Mouse (Mus musculus) hindbrain, embryonic 15.5 days (tissue): Measurements from ENCODE around the gene Zfp786. TPM values are rescaled to one million over a fixed set of nuclear protein-coding genes. Genes with fewer than 3 reads are reported as not detected.

Experiments used
- ATAC-seq: fragments of 200-750 bp; cut with Nextera tagmentation; 2 replicates; pipeline ENCODE4 v1.8.0; 2017; ENCODE audit warnings: low read depth, moderate number of reproducible peaks, moderate TSS enrichment; ENCODE audit not compliant: low FRiP score
- H3K27ac ChIP-seq: fragments of 300-500 bp; sonication (generic); replicated peaks from 2 replicates; pipeline ENCODE4 v1.5.1; 2015; ENCODE audit warnings: mild to moderate bottlenecking, inconsistent platforms
- H3K27me3 ChIP-seq: fragments of 300-500 bp; sonication (generic); 2 replicates; pipeline ENCODE4 v1.6.1; 2015; ENCODE audit warnings: control low read depth, inconsistent platforms
- H3K36me3 ChIP-seq: fragments of 300-500 bp; sonication (generic); 2 replicates; pipeline ENCODE4 v1.6.1; 2015; ENCODE audit warnings: control low read depth, inconsistent platforms
- H3K4me1 ChIP-seq: fragments of 300-500 bp; sonication (generic); replicated peaks from 2 replicates; pipeline ENCODE4 v1.6.1; 2015; ENCODE audit warnings: control low read depth, inconsistent platforms
- H3K4me2 ChIP-seq: fragments of 300-500 bp; sonication (generic); 2 replicates; pipeline ENCODE4 v1.6.1; 2015; ENCODE audit warnings: moderate library complexity, mild to moderate bottlenecking, inconsistent platforms
- H3K4me3 ChIP-seq: fragments of 300-500 bp; sonication (generic); 2 replicates; pipeline ENCODE4 v1.5.1; 2015; ENCODE audit warnings: mild to moderate bottlenecking, inconsistent platforms
- H3K9ac ChIP-seq: fragments of 300-500 bp; sonication (generic); 2 replicates; pipeline ENCODE4 v1.6.1; 2015; ENCODE audit warnings: inconsistent platforms
- H3K9me3 ChIP-seq: fragments of 300-500 bp; sonication (generic); 2 replicates; pipeline ENCODE4 v1.6.1; 2016; ENCODE audit warnings: control low read depth, inconsistent platforms
- WGBS: fragments of 180-500 bp; shearing (Covaris S2); methylation state at CpG from one replicate; pipeline ENCODE4 v1.1.7; 2015; 5-methylcytosine and 5-hydroxymethylcytosine counted together
- polyA plus RNA-seq: library from polyadenylated mRNA; unstranded; fragments of >200 nt; fragmentation: Nextera tagmentation; extraction: Ambion mirVana; gene quantifications from 2 replicates; pipeline ENCODE4 v1.2.1, GENCODE M21; 2015

Zfp786 gene
- polyA plus RNA-seq, 1 experiment from 2014 or later = 14.7 TPM

DNA sequence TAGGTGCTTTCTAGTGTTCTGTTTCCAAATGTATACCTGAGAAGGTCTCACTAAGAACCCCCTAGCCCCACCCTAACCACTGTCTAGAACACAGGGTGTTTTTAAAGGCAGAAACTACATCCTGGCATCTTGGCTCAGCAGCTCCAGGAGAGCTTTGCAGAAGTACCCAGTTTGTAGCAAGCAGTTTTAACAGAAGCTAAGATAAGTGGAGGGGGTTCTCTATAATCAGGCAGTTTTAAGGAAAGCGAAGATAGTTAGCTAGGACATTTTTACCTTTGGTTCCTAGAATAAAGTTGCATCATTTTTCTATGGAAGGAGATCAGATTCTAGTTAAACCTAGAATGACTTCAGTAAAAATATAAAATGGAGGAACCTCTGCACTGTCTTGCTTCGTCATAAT, 11.2 kb upstream of the Zfp786 start:
- no peaks in the 10 kb centered on the region for H3K27me3 ChIP-seq
- no peak overlapping the region for H3K9ac ChIP-seq
- H3K4me3 ChIP-seq = no peak overlapping the region
- H3K36me3 ChIP-seq = peaks cover 20% of the 10 kb centered on the region
- 92% methylated on average over 2 of the region's 2 CpGs for WGBS
- no peaks in the 10 kb centered on the region for H3K9me3 ChIP-seq
- H3K27ac ChIP-seq = no peak overlapping the region
- no peak for ATAC-seq
- no peak overlapping the region for H3K4me2 ChIP-seq
- peaks cover 21% of the 10 kb centered on the region for H3K4me1 ChIP-seq

DNA sequence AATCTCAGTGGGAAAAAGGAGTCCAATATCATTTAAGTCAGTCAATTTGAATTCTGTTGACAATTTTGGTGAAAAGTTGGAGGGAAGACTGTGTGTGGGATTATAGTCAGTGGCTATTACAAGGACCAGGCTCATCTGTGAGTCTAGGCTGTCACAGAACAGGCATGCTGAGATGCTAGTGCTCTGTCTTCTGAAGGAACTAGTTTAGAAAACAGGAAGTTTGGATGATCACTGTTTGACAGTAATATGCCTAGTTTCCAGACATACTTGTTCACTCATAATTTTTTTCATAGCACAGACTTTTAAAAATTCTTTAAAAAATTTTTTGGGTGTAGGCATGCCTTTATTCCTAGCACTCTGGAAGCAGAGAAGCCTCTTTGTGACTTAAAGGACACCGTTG, 10.4 kb upstream of the Zfp786 start:
- H3K27me3 ChIP-seq = no peaks in the 10 kb centered on the region
- 97% methylated on average over 1 of the region's 1 CpGs for WGBS
- no peak overlapping the region for H3K4me3 ChIP-seq
- ATAC-seq = no peak
- no peak overlapping the region for H3K9ac ChIP-seq
- peaks cover 15% of the 10 kb centered on the region for H3K36me3 ChIP-seq
- no peak overlapping the region for H3K27ac ChIP-seq
- H3K4me1 ChIP-seq = peaks cover 26% of the 10 kb centered on the region
- H3K4me2 ChIP-seq = no peak overlapping the region
- no peaks in the 10 kb centered on the region for H3K9me3 ChIP-seq

DNA sequence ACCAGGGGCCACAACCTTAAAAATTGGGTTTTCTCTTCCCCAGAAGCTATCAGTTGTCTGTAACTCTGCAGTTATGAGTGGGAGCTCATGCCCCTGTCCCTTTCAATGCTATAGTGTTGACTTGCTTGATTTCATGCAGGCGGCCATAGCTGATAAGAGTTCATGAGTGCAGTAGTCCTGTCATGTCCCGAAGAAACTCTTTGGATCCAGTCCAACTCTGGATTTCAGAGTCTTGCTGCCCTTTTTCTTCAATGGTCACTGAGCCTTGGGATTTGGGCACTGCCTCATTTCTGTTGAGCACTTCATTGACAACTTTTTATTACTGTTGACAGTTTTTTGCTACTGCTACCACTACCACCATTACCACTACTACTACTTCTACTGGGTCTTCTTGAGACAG, 7.0 kb upstream of the Zfp786 start:
- WGBS = 80% methylated on average over 2 of the region's 2 CpGs
- ATAC-seq = no peak

DNA sequence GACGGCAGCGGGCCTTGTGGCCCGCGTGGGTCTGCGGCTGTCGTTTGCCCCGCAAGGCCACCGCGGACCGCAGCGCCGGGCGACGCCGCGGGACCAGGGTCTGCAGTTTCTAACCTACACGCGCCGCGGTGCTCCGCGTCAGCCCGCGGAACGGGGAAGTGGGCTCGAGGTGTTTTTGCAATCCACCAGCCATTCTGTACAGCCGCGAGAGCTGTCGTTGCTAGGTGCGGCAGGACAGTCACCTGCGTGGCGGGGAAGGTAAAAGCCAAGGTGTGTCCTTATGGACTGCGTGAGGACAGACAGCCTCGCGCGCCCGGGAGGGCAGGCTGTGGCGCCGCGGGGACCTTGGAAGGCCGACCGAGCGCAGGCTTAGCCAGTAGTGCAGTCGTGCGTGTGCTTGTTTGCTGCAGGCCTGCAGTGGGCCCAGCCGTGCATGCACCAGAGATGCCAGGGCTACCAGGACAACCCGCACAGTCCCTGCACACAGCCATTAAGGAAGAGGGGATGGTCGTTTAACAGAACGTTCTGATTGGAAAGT, 5.4 kb upstream of the Zfp786 start:
- WGBS = under 1% methylated on average over 46 of the region's 49 CpGs
- Histone ChIP-seq H3K9me3 (no peaks in the 10 kb centered on the region), H3K4me2 (peak overlapping the region; percentile 70), H3K27ac (peak overlapping the region; percentile 96), H3K4me1 (peaks cover 28% of the 10 kb centered on the region), H3K27me3 (no peaks in the 10 kb centered on the region), H3K9ac (peak overlapping the region; percentile 93), H3K4me3 (peak overlapping the region; percentile 74), H3K36me3 (peaks cover 6% of the 10 kb centered on the region; the same call in 1 of the 2 replicates)
- ATAC-seq = peak; percentile 71

More for the DNA sequence above, 7.0 kb upstream of the Zfp786 start:
- no peak overlapping the region for H3K27ac ChIP-seq
- no peak overlapping the region for H3K9ac ChIP-seq
- no peaks in the 10 kb centered on the region for H3K27me3 ChIP-seq
- H3K4me3 ChIP-seq = no peak overlapping the region
- H3K4me1 ChIP-seq = peaks cover 26% of the 10 kb centered on the region
- no peaks in the 10 kb centered on the region for H3K9me3 ChIP-seq
- 0 out of 2 replicates have a peak overlapping the region, but pooled peaks have one; percentile 70 for H3K4me2 ChIP-seq
- peaks cover 12% of the 10 kb centered on the region for H3K36me3 ChIP-seq

DNA sequence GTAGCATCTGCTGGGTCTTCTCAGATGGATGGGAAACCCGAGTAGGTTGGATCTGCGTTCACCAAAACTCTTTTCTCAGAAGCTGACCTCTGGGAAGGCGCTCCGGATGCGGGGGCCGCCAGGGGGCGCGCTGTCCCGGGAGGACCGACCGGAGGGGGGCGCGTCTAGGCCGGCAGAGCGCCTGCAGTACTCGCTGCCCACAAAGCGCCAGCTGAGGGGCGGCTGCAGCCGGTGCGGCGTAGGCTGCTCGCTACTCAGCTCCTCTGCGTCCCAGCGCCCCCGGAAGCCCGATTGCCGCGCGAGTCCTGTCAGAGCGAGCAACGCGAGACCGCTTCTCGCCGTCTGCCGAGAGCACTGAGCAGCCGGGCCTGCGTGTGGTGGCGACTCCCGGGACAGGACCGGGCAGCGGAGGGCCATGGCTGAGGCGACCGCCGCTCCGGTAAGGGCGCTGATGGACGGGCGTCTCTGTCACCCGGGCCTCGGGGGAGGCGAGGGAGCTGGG, 4.9 kb upstream of the Zfp786 start, which contains the start of gene Zfp398:
TSS of gene Zfp398 (plus strand) at position 180 of the 502 bp plus-strand sequence.
- Histone ChIP-seq H3K4me1 (peaks cover 33% of the 10 kb centered on the region), H3K9me3 (no peaks in the 10 kb centered on the region), H3K27me3 (no peaks in the 10 kb centered on the region), H3K27ac (peak within 1 kb of the TSS; percentile 96), H3K4me2 (peak within 1 kb of the TSS; percentile 70), H3K4me3 (peak within 1 kb of the TSS; percentile 74), H3K9ac (peak within 1 kb of the TSS; percentile 93), H3K36me3 (0 out of 2 replicates have a peak, but pooled peaks cover 2% of the 10 kb centered on the region)
- WGBS = 1% methylated on average over 52 of the region's 52 CpGs
- peak; percentile 94 for ATAC-seq

DNA sequence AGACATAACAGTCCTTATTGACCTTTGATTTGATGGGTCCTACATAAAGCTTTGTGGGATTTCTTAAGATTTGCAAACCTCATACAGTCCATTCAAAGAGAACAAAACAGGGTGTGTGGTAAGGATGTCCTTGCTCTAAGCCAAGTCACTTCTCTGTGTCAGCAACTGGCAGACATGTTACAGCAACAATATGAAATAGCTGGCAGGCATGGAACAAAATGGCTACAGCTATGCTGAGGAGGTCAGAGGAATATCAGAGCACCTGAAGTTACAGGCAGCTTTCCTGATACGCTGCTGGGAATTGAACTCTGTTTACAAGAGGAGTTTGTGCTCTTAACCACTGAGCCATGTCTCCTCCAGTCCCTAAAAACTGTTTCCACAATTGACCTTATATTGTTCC, 1.6 kb upstream of the Zfp786 start:
- no peaks in the 10 kb centered on the region for H3K36me3 ChIP-seq
- no peaks in the 10 kb centered on the region for H3K27me3 ChIP-seq
- H3K4me1 ChIP-seq = peaks cover 29% of the 10 kb centered on the region
- H3K9ac ChIP-seq = no peak overlapping the region
- no peak overlapping the region for H3K27ac ChIP-seq
- WGBS = 82% methylated on average over 1 of the region's 1 CpGs
- no peak for ATAC-seq
- no peak overlapping the region for H3K4me3 ChIP-seq
- no peak overlapping the region for H3K4me2 ChIP-seq
- no peaks in the 10 kb centered on the region for H3K9me3 ChIP-seq

DNA sequence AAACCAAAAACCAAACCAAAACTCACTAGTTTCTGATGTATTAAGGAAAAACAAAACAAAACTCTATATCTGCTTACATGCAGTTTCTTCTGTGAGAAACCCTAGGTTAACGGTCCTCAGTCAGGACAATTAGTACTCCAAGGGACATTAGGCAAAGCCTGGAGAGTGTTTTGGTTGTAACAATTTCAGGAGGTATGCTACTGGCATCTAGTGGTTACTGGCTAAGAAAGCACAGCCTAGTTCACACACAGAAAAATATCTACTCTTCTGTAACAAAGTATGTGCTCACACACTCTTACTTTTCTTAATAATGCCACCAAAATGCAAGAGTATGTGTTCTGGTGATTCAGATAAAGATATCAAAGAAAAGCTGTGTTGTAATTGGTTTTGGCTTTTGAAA, 1.7 kb downstream of the Zfp786 start:
- Histone ChIP-seq H3K27me3 (no peaks in the 10 kb centered on the region), H3K9me3 (no peaks in the 10 kb centered on the region), H3K4me2 (peak overlapping the region; percentile 62), H3K27ac (peak overlapping the region; percentile 97), H3K9ac (peak overlapping the region; percentile 92; the same call in 1 of the 2 replicates), H3K4me1 (peaks cover 21% of the 10 kb centered on the region), H3K36me3 (peaks cover 15% of the 10 kb centered on the region), H3K4me3 (peak overlapping the region; percentile 86)
- no peak for ATAC-seq
- WGBS = 8% methylated on average over 1 of the region's 1 CpGs

DNA sequence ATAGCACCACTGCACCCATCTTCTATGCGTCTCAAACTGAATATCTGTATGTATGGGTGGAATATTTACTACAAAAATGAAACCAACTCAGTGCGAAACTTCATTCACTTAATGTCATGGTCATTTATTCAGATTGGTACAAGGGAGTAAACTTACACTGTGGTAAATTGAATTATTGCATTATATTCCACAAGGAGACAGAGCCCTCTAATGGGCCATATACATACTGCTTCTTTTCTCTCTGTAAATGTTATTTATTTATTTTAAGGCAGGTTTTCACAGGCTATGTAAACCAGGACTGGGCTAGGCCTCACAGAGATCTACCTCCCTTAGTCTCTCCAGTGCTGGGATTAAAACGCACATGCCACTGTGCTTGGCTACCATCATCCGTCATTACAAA, 3.2 kb downstream of the Zfp786 start:
- WGBS = 93% methylated on average over 4 of the region's 4 CpGs
- peaks cover 21% of the 10 kb centered on the region for H3K4me1 ChIP-seq
- H3K9ac ChIP-seq = no peak overlapping the region
- no peaks in the 10 kb centered on the region for H3K9me3 ChIP-seq
- H3K36me3 ChIP-seq = peaks cover 30% of the 10 kb centered on the region
- ATAC-seq = no peak
- H3K4me3 ChIP-seq = no peak overlapping the region
- H3K27ac ChIP-seq = no peak overlapping the region
- no peaks in the 10 kb centered on the region for H3K27me3 ChIP-seq
- no peak overlapping the region for H3K4me2 ChIP-seq

DNA sequence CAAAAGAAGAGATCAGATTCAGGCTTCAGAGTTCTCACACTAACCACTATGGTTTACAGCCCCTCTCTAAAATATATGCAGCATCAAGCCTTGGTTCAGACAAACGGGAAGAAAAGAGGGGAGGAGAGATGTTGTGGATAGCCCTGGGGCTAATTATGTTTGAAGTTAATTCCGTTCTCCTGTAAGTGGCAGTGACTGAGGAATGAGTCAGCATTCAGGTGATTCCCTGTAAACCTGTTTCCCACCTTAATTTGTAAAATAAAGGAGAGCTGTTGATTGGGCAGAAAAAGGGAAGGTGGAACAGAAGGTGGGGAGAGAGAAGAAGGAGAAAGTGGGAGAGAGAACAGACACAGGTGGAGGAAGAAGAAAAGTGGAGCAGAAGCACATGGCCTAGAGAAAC, 6.4 kb downstream of the Zfp786 start:
- Histone ChIP-seq H3K27ac (no peak overlapping the region), H3K27me3 (no peaks in the 10 kb centered on the region), H3K4me3 (no peak overlapping the region), H3K36me3 (peaks cover 60% of the 10 kb centered on the region), H3K4me1 (peaks cover 9% of the 10 kb centered on the region), H3K9me3 (no peaks in the 10 kb centered on the region), H3K4me2 (no peak overlapping the region), H3K9ac (no peak overlapping the region)
- 73% methylated on average over 2 of the region's 2 CpGs for WGBS
- ATAC-seq = no peak

DNA sequence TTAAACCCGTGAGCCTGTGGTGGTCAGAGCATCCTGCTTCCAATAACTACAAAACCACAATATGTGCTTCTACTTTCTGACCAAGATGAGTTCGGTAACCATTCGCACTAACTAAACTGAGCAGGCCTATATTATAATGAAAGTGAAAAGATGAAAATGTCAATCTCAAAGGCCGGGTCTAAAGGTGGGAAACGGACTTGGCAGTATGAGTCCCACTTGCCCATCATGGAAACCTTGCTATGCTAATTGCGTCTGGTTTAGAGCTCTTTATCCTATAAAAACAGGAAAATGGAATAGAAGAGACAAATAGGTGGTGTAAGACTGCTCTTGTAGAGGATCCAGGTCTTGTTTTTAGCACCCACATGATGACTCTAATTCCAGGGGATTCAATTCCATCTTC, 8.9 kb downstream of the Zfp786 start:
- no peaks in the 10 kb centered on the region for H3K9me3 ChIP-seq
- H3K27ac ChIP-seq = no peak overlapping the region
- no peak overlapping the region for H3K4me3 ChIP-seq
- H3K4me1 ChIP-seq = no peaks in the 10 kb centered on the region
- no peak overlapping the region for H3K4me2 ChIP-seq
- ATAC-seq = no peak
- H3K27me3 ChIP-seq = no peaks in the 10 kb centered on the region
- H3K36me3 ChIP-seq = peaks cover 71% of the 10 kb centered on the region
- WGBS = 93% methylated on average over 6 of the region's 6 CpGs
- no peak overlapping the region for H3K9ac ChIP-seq

DNA sequence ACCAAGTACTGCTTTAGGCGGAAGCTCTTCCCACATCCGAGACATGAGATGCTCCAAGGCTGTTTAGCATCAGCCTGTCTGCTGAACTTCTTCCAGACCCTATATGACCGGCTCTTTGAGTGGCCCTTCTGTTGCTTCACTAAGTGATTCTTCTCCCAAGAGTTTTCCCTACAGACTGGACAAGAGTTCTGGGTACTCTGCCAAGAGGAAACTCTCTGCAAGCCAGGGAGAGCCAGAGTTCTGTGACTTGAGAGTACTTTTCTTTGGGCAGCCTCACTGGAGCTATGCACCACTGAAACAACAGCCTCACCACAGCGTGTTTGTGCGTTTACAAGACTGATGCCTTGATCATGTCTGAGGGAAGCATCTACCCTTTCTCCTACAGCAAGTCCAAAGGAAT, 9.4 kb downstream of the Zfp786 start:
- Histone ChIP-seq H3K4me2 (no peak overlapping the region), H3K27ac (no peak overlapping the region), H3K4me3 (no peak overlapping the region), H3K27me3 (no peaks in the 10 kb centered on the region), H3K4me1 (no peaks in the 10 kb centered on the region), H3K9me3 (no peaks in the 10 kb centered on the region), H3K36me3 (peaks cover 71% of the 10 kb centered on the region), H3K9ac (no peak overlapping the region)
- WGBS = 96% methylated on average over 5 of the region's 5 CpGs
- ATAC-seq = no peak

DNA sequence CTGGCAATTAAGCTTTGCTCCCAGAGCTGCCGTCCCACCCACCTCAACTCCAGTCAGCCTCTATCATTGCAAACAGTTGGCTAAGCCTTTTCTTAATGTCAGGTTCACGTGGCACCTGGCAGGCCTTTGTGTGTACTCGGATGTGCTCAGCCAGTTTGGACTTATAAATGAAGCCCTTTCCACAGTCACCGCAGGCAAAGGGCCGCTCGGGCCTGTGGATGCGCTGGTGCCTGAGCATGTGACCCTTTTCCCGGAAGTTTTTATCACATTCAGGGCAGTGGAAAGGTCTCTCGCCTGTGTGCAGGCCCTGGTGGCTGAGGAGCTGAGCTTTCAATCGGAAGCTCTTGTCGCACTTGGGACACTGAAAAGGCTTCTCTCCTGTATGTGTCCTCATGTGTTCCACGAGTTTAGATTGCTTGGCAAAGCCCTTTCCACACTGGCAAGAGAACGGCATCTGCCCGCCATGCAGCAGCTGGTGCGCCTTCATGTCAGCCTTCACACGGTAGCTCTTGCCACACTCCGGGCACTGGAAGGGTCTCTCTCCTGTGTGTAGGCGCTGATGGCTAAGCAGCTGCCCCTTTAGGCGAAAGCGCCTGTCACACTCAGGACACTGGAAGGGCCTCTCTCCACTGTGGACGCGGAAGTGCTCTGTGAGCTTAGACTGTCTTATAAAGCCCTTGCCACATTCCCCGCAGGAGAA, 10.9 kb downstream of the Zfp786 start:
- no peaks in the 10 kb centered on the region for H3K4me1 ChIP-seq
- H3K36me3 ChIP-seq = peaks cover 64% of the 10 kb centered on the region
- no peak overlapping the region for H3K4me3 ChIP-seq
- no peak overlapping the region for H3K27ac ChIP-seq
- no peaks in the 10 kb centered on the region for H3K27me3 ChIP-seq
- H3K9ac ChIP-seq = no peak overlapping the region
- no peaks in the 10 kb centered on the region for H3K9me3 ChIP-seq
- 94% methylated on average over 23 of the region's 23 CpGs for WGBS
- no peak overlapping the region for H3K4me2 ChIP-seq
- no peak for ATAC-seq
